Mouse (Mus musculus): ENCODE measurements around the gene Ppp1r10.

- TF ChIP-seq CTCF (conservative IDR thresholded peaks at IDR 0.05 in 1 of 2, IDR thresholded peaks at IDR 0.05 in 1 of 2; ENCODE audit: low read depth in 2 of 2, low read length in 2 of 2) (no peak), PAX5 (IDR thresholded peaks at IDR 0.05; ENCODE audit: low read length) (no peak), KAT2A (IDR thresholded peaks at IDR 0.05; ENCODE audit: insufficient replicate concordance, low read length) (no peak), RAD21 (IDR thresholded peaks at IDR 0.05; ENCODE audit: low read depth, low read length) (no peak), POLR2A (IDR thresholded peaks at IDR 0.05; ENCODE audit: low read depth, low read length) (no peak)
Measured at GRCm38 (mm10) chr17:35882924-35883323, 33.3 kb upstream of the Ppp1r10 start.

Measured in CH12.LX (cell line).